Mouse (Mus musculus): ENCODE results near the gene Furin. TPM values are rescaled to one million over a fixed set of nuclear protein-coding genes. Genes with fewer than 3 reads are reported as not detected.

The Furin gene
- total RNA-seq, 2 experiments from 2014 or later = 13.8 to 34.1 TPM

DNA sequence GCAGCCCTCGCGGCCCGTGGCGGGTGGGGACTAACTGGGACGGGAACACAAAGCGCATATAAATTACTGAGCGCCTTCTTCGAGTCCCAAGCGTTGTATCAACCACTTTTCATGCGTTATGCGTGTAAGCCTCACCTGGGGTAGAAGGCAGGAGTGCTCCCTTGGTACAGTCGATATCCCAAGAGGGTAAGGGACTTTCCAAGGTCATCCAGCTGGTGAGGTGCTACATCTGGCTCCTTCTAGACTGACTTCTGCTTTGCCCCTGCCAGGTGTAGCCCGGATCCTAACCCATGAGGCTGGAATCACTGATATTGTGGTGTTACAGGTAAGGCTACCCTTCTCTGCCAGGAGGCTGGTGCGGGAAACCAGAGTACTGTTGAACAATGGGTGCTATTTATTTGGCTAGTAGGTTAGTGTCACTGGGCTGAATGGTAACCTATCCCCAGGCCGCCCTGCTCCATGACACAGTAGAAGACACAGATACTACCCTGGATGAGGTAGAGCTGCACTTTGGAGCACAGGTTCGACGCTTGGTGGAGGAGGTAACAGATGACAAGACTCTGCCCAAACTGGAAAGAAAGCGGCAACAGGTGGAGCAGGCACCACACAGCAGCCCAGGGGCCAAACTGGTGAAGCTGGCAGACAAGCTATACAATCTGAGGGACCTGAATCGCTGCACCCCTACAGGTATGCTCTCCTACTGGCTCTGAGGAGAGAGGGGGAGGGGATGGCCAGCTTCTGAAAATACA, 61.8 kb downstream of the Furin start:
- no peak; the same call in 1 of the 2 replicates for ATAC-seq (ENCODE audit: poor library complexity, severe bottlenecking)

GRCm38 (mm10) chr7:80342858-80343257, 62.4 kb downstream of the Furin start, which contains the start of gene Hddc3:
TSS of gene Hddc3 (plus strand) at chr7:80343104.
- ATAC-seq (ENCODE audit: poor library complexity, severe bottlenecking) = peak; percentile 65

GRCm38 (mm10) chr7:80341793-80342192, 63.4 kb downstream of the Furin start:
- no peak for ATAC-seq (ENCODE audit: poor library complexity, severe bottlenecking)

GRCm38 (mm10) chr7:80340793-80341192, 64.4 kb downstream of the Furin start, which contains the start of gene Unc45a:
TSS of gene Unc45a (minus strand) at chr7:80341005.
- peak; percentile 64 for ATAC-seq (ENCODE audit: poor library complexity, severe bottlenecking)

- ATAC-seq (ENCODE audit: poor library complexity, severe bottlenecking) = peak; percentile 85
Observed at GRCm38 (mm10) chr7:80339793-80340628, 65.2 kb downstream of the Furin start.

DNA sequence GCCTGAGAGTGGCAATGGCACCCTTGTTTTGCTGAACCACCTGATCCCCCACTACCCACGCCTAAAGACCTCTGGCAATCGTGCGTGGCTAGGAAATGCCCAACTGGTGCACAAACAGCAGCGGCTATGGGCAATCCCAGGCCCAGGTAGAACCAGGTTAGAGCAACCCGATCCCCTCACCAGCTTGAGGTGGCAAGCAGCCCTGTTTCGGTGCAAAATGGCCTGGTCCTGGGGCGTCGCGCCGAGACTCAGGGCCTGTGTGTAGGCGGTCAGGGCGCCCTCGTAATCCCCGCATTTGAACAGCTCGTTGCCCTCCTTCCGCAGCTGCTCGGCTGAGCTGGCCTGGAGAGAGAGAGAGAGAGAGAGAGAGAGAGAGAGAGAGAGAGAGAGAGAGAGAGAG, 65.9 kb downstream of the Furin start:
- ATAC-seq (ENCODE audit: poor library complexity, severe bottlenecking) = no peak

Other genes with a start within 250 kb of the Furin start
- gene Sema4b, start 218.6 kb downstream of the Furin start, total RNA-seq (2015) = 10.1 and 13.7 TPM in 2 replicates
- 10.5 and 11.1 TPM in 2 replicates for gene Sema4b, start 218.6 kb downstream of the Furin start, total RNA-seq (2017)
- gene Cib1, start 172.6 kb downstream of the Furin start, total RNA-seq (2015) = 107 and 134 TPM in 2 replicates
- 86.5 and 98.1 TPM in 2 replicates for gene Cib1, start 172.6 kb downstream of the Furin start, total RNA-seq (2017)
- gene Gdpgp1, start 172.6 kb downstream of the Furin start, total RNA-seq (2015) = 5.2 and 5.4 TPM in 2 replicates
- 1.9 and 2.7 TPM in 2 replicates for gene Gdpgp1, start 172.6 kb downstream of the Furin start, total RNA-seq (2017)
- 0.07 TPM in 1 of 2 replicates, not detected in the other for gene Ttll13, start 159.1 kb downstream of the Furin start, total RNA-seq (2015)
- gene Ttll13, start 159.1 kb downstream of the Furin start, total RNA-seq (2017) = 0.12 TPM in 1 of 2 replicates, not detected in the other
- 24.8 and 28.1 TPM in 2 replicates for gene Ngrn, start 144.2 kb downstream of the Furin start, total RNA-seq (2015)
- gene Ngrn, start 144.2 kb downstream of the Furin start, total RNA-seq (2017) = 21.4 and 21.8 TPM in 2 replicates
- gene Vps33b, start 135.8 kb downstream of the Furin start, total RNA-seq (2015) = 15.1 and 31.9 TPM in 2 replicates
- 23.1 and 29.8 TPM in 2 replicates for gene Vps33b, start 135.8 kb downstream of the Furin start, total RNA-seq (2017)
- gene Prc1, start 111.0 kb downstream of the Furin start, total RNA-seq (2015) = 151 and 153 TPM in 2 replicates
- 210 and 224 TPM in 2 replicates for gene Prc1, start 111.0 kb downstream of the Furin start, total RNA-seq (2017)
- 2.6 and 4.2 TPM in 2 replicates for gene Rccd1, start 81.0 kb downstream of the Furin start, total RNA-seq (2015)
- gene Rccd1, start 81.0 kb downstream of the Furin start, total RNA-seq (2017) = 7.3 and 10.3 TPM in 2 replicates
- 4.1 and 4.7 TPM in 2 replicates for gene Unc45a, start 64.4 kb downstream of the Furin start, total RNA-seq (2015)
- 7.2 and 13.0 TPM in 2 replicates for gene Unc45a, start 64.4 kb downstream of the Furin start, total RNA-seq (2017)
- 6.7 and 8.5 TPM in 2 replicates for gene Hddc3, start 62.3 kb downstream of the Furin start, total RNA-seq (2015)
- gene Hddc3, start 62.3 kb downstream of the Furin start, total RNA-seq (2017) = 6.1 and 11.1 TPM in 2 replicates
- gene Man2a2, start 34.1 kb downstream of the Furin start, total RNA-seq (2015) = 23.3 and 25.3 TPM in 2 replicates
- 27.8 and 39.5 TPM in 2 replicates for gene Man2a2, start 34.1 kb downstream of the Furin start, total RNA-seq (2017)
- 260 and 265 TPM in 2 replicates for gene Fes, start 17.5 kb downstream of the Furin start, total RNA-seq (2015)
- gene Fes, start 17.5 kb downstream of the Furin start, total RNA-seq (2017) = 252 and 267 TPM in 2 replicates
- gene Blm, start 129.7 kb upstream of the Furin start, total RNA-seq (2015) = 38.8 and 45.4 TPM in 2 replicates
- 27.1 and 30.9 TPM in 2 replicates for gene Blm, start 129.7 kb upstream of the Furin start, total RNA-seq (2017)

All from megakaryocyte, adult 5-6 weeks (primary cell).